Mouse (Mus musculus): ENCODE results near the gene Tead2. TPM values are rescaled to one million over a fixed set of nuclear protein-coding genes. Genes with fewer than 3 reads are reported as not detected.

The Tead2 gene
- polyA plus RNA-seq, 1 experiment: 12.1 TPM

DNA sequence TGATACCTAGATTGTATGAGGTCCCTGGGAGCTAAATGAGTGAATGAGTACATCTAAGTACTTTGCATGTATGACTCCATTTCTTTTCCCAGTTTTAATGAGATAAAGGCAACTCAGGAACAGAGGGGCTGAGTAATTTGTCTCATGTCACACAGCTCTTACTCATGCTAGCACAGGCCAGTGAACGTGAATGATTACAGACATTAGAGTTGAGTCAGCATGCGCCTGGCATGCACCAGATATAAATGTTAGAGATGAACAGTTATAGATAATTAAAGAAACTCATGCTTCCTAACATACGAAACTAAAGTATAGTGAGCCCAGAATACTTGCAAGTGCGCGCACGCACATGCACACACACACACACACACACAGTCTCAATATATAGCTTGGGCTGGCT, 25.4 kb upstream of the Tead2 start:
- 83% methylated on average over 6 of the region's 6 CpGs for WGBS
- H3K4me1 ChIP-seq (ENCODE audit: control insufficient read depth, insufficient read depth, insufficient read length): no peaks in the 10 kb centered on the region
- no peak overlapping the region for H3K27ac ChIP-seq (ENCODE audit: insufficient read depth, low read length)
- no peak overlapping the region for H3K4me3 ChIP-seq (ENCODE audit: extremely low read depth, insufficient read depth, insufficient read length)
- TF ChIP-seq CTCF (IDR thresholded peaks at IDR 0.05; ENCODE audit: extremely low read depth, insufficient read depth, insufficient read length, insufficient replicate concordance): no peak
- TF ChIP-seq POLR2A (IDR thresholded peaks at IDR 0.05; ENCODE audit: low read depth, low read length): no peak
- H3K36me3 ChIP-seq (ENCODE audit: control insufficient read depth, insufficient read depth, low read length): no peaks in the 10 kb centered on the region
- H3K27me3 ChIP-seq (ENCODE audit: control insufficient read depth, insufficient read depth, low read length): no peaks in the 10 kb centered on the region
- DNase-seq (ENCODE audit: low read depth in 1 of 2, low spot score in 2 of 2): no peak

DNA sequence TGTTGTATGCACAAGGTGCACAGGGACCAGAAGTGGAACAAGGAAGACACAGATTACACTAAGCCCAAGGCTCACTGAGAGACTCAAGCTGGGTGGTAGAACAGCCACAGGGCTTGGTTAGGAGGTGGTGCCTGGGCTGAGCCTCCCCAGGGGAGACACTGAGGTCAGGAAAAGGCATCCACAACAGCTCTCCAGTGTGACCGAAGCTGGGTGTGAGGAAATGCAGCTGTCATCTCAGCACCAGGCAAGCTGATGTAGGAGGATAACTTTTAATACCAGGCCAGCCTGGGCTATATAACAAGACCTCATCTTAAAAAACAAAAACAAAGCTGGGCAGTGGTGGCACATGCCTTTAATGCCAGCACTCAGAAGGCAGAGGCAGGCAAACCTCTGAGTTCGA, 24.4 kb upstream of the Tead2 start:
- H3K4me1 ChIP-seq (ENCODE audit: control insufficient read depth, insufficient read depth, insufficient read length): no peaks in the 10 kb centered on the region

DNA sequence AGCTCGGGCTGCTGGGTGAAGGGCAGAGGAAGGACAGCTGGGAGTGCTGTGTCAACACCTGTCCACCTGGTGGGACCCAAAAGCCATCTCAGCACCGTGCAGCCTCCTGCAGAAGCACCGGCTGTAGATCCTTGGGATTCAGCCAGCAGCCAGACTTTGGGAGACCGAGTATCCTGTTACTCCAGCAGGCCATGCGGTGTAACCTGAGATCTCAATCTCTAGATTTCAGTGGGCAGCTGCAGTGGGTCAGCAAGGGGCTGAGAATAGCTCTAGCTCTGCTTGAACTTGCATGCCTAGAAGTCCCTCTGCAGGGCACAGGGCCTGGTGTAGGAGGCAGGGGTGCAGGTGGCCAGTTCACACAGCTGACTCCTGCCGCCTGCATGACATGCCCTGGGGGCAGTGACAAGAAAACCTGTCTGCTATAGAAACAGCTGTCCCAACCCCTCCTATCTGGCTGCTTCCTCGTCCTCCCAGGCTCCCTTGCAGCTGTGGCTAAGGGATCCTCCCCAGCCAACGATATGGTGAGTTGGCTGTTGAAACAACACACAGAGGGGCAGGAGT, 23.7 kb upstream of the Tead2 start:
- H3K36me3 ChIP-seq (ENCODE audit: control insufficient read depth, insufficient read depth, low read length): no peaks in the 10 kb centered on the region
- H3K27ac ChIP-seq (ENCODE audit: insufficient read depth, low read length): no peak overlapping the region
- no peaks in the 10 kb centered on the region for H3K4me1 ChIP-seq (ENCODE audit: control insufficient read depth, insufficient read depth, insufficient read length)
- H3K4me3 ChIP-seq (ENCODE audit: extremely low read depth, insufficient read depth, insufficient read length): no peak overlapping the region
- no peaks in the 10 kb centered on the region for H3K27me3 ChIP-seq (ENCODE audit: control insufficient read depth, insufficient read depth, low read length)
- TF ChIP-seq CTCF (IDR thresholded peaks at IDR 0.05; ENCODE audit: extremely low read depth, insufficient read depth, insufficient read length, insufficient replicate concordance) (no peak), POLR2A (IDR thresholded peaks at IDR 0.05; ENCODE audit: low read depth, low read length) (no peak)
- 49% methylated on average over 8 of the region's 8 CpGs for WGBS
- DNase-seq (ENCODE audit: low read depth in 1 of 2, low spot score in 2 of 2): no peak

More for the DNA sequence above, 24.4 kb upstream of the Tead2 start:
- no peak for DNase-seq (ENCODE audit: low read depth in 1 of 2, low spot score in 2 of 2)
- Histone ChIP-seq H3K27me3 (ENCODE audit: control insufficient read depth, insufficient read depth, low read length) (no peaks in the 10 kb centered on the region), H3K27ac (ENCODE audit: insufficient read depth, low read length) (no peak overlapping the region), H3K4me3 (ENCODE audit: extremely low read depth, insufficient read depth, insufficient read length) (no peak overlapping the region), H3K36me3 (ENCODE audit: control insufficient read depth, insufficient read depth, low read length) (no peaks in the 10 kb centered on the region)
- TF ChIP-seq POLR2A (IDR thresholded peaks at IDR 0.05; ENCODE audit: low read depth, low read length) (no peak), CTCF (IDR thresholded peaks at IDR 0.05; ENCODE audit: extremely low read depth, insufficient read depth, insufficient read length, insufficient replicate concordance) (no peak)
- 51% methylated on average over 2 of the region's 2 CpGs for WGBS

DNA sequence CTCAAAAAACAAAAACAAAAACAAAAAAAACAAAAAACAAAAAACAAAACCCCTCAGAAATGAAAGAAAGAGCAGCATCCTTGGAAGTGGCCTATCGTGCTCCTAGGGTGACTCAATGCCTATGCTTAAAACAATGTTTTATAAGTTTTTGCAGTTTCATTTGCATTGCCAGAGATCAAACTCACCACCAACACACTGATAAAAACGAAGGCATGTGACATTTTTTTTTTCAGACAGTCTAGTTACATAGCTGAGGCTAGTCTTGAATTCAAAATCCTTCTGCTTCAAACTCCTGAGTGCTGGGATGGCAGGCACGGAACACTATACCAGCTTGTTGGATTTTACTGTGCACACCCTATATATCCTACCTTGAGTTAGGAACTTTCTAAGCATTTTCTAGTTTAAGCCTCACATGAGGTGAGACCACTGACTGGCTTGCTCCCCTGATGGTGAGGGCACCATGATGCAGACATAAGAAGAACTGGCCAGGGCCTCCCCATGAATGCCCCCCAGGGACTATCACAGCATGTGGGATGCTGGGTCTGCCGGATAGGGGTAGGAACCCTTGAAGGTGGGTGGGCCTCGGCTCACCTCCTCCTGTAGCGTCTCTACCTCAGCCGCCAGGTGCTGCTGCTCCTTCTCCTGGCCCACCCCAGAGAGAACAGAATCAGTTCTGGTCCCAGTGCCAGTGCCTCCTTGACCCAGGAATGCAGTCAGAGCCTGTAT, 22.8 kb upstream of the Tead2 start:
- 85% methylated on average over 7 of the region's 7 CpGs for WGBS
- no peaks in the 10 kb centered on the region for H3K27me3 ChIP-seq (ENCODE audit: control insufficient read depth, insufficient read depth, low read length)
- H3K4me3 ChIP-seq (ENCODE audit: extremely low read depth, insufficient read depth, insufficient read length): no peak overlapping the region
- H3K27ac ChIP-seq (ENCODE audit: insufficient read depth, low read length): no peak overlapping the region
- DNase-seq (ENCODE audit: low read depth in 1 of 2, low spot score in 2 of 2): no peak
- H3K36me3 ChIP-seq (ENCODE audit: control insufficient read depth, insufficient read depth, low read length): no peaks in the 10 kb centered on the region
- H3K4me1 ChIP-seq (ENCODE audit: control insufficient read depth, insufficient read depth, insufficient read length): no peaks in the 10 kb centered on the region
- TF ChIP-seq POLR2A (IDR thresholded peaks at IDR 0.05; ENCODE audit: low read depth, low read length) (no peak), CTCF (IDR thresholded peaks at IDR 0.05; ENCODE audit: extremely low read depth, insufficient read depth, insufficient read length, insufficient replicate concordance) (no peak)

DNA sequence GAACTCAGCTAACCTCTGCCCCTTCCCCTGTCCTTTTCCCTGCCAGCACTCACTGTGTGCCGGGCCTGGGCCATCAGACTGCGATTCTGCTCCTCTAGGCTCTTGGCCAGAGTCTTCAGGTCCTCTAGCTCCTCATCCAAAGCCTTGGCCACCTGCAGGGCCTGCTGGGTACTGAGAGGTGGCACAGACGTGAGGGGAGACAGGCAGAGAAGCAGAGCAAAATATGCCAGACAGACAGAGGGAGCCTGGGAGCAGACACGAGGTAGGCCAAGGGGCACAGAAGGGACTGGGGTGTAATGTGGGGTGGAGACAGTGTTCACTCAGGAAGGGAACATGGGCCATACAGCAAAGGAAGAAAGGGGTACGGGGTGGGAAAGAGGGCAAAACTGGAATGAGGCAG, 22.1 kb upstream of the Tead2 start:
- Histone ChIP-seq H3K4me3 (ENCODE audit: extremely low read depth, insufficient read depth, insufficient read length) (no peak overlapping the region), H3K27me3 (ENCODE audit: control insufficient read depth, insufficient read depth, low read length) (no peaks in the 10 kb centered on the region), H3K36me3 (ENCODE audit: control insufficient read depth, insufficient read depth, low read length) (no peaks in the 10 kb centered on the region), H3K27ac (ENCODE audit: insufficient read depth, low read length) (no peak overlapping the region), H3K4me1 (ENCODE audit: control insufficient read depth, insufficient read depth, insufficient read length) (no peaks in the 10 kb centered on the region)
- DNase-seq (ENCODE audit: low read depth in 1 of 2, low spot score in 2 of 2): no peak
- 58% methylated on average over 5 of the region's 5 CpGs for WGBS
- TF ChIP-seq POLR2A (IDR thresholded peaks at IDR 0.05; ENCODE audit: low read depth, low read length) (no peak), CTCF (IDR thresholded peaks at IDR 0.05; ENCODE audit: extremely low read depth, insufficient read depth, insufficient read length, insufficient replicate concordance) (no peak)

DNA sequence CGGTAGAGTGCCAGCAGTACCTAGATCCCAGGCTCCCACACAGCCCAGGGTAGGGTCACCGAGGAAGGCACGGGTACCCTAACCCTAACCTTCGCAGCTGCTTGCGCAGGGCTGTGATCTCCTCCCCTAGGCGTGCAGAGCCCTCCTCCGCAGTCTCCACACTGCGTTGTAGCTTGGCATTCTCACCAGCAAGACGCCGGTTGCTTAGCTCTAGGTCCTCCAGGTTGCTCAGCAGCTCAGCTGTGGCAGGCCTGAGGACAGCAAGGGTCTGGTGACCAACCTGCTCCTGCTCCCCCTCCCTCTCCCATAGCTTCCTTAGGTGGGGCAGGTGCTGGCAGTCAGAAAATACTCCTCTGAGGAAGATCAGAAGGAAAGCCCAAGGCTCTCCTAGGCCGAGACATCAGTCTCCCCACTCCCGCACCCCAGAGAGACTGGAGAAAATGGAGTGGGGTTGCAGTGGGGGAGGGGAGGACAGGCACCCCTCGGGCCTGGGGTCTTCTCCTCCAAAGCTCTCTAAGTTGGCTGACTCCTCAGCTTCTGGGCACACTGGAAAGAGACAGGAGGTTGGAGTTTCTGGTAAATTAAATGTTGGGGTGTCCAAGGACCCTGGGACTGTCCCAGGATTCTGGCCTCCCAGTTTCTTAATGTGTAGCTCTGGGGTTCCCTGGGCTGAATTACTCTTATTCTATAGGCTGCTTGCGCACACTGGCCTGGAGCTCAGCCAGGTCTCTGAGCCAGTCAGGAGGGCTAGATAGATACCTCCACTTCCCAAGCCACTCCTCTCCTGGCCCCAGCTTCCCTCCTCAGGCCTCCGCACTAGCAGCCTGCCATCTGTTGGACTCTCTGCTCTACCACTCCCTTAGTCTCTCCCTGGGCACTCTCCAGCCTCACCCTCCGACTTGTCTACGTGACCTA, 21.4 kb upstream of the Tead2 start:
- 87% methylated on average over 17 of the region's 17 CpGs for WGBS
- no peaks in the 10 kb centered on the region for H3K36me3 ChIP-seq (ENCODE audit: control insufficient read depth, insufficient read depth, low read length)
- H3K27ac ChIP-seq (ENCODE audit: insufficient read depth, low read length): no peak overlapping the region
- H3K4me1 ChIP-seq (ENCODE audit: control insufficient read depth, insufficient read depth, insufficient read length): no peaks in the 10 kb centered on the region
- no peak for TF ChIP-seq POLR2A (IDR thresholded peaks at IDR 0.05; ENCODE audit: low read depth, low read length)
- no peak for TF ChIP-seq CTCF (IDR thresholded peaks at IDR 0.05; ENCODE audit: extremely low read depth, insufficient read depth, insufficient read length, insufficient replicate concordance)
- no peaks in the 10 kb centered on the region for H3K27me3 ChIP-seq (ENCODE audit: control insufficient read depth, insufficient read depth, low read length)
- no peak for DNase-seq (ENCODE audit: low read depth in 1 of 2, low spot score in 2 of 2)
- no peak overlapping the region for H3K4me3 ChIP-seq (ENCODE audit: extremely low read depth, insufficient read depth, insufficient read length)
